Mouse (Mus musculus) myocyte (in vitro differentiated cells): ENCODE results near the gene Pam. TPM values are rescaled to one million over a fixed set of nuclear protein-coding genes. Genes with fewer than 3 reads are reported as not detected.
"Not testable (repeated sequence)": the region's sequence is repeated elsewhere in the genome, so short reads cannot be mapped to it uniquely, and the experiment has no call there.

ENCODE experiments used
- H3K27me3 ChIP-seq: one replicate; pipeline ENCODE4 v1.6.1; 2011; ENCODE audit not compliant: control insufficient read depth, insufficient read depth, insufficient read length
- H3K36me3 ChIP-seq: one replicate; pipeline ENCODE4 v1.6.1; 2011; ENCODE audit not compliant: control insufficient read depth, insufficient read depth
- H3K4me2 ChIP-seq: one replicate; pipeline ENCODE4 v1.6.1; 2011; ENCODE audit warnings: low read depth, control low read depth
- H3K4me3 ChIP-seq: one replicate; pipeline ENCODE4 v1.5.1; 2011; ENCODE audit warnings: mild to moderate bottlenecking, control low read depth, moderate library complexity
- H3K79me2 ChIP-seq: one replicate; pipeline ENCODE4 v1.6.1; 2011; ENCODE audit not compliant: control insufficient read depth, insufficient read depth
- H3ac ChIP-seq: one replicate; pipeline ENCODE4 v1.6.1; 2011; ENCODE audit not compliant: control insufficient read depth, insufficient read length
- CEBPB ChIP-seq: IDR thresholded peaks from 2 replicates; pipeline ENCODE4 v1.6.1; 2011; ENCODE audit warnings: mild to moderate bottlenecking, moderate library complexity; ENCODE audit not compliant: poor library complexity, insufficient read depth, severe bottlenecking
- MAX ChIP-seq: IDR thresholded peaks from one replicate; pipeline ENCODE4 v1.6.1; 2011; ENCODE audit warnings: low read depth, mild to moderate bottlenecking, control low read depth
- MYOD1 ChIP-seq, 3 experiments: IDR thresholded peaks; one replicate each; pipeline ENCODE4 v1.6.1; 2011; ENCODE audit warnings: control low read depth in 2 of 3, low read depth in 2 of 3, mild to moderate bottlenecking in 2 of 3, moderate library complexity in 1 of 3; ENCODE audit not compliant: insufficient read length in 2 of 3, control insufficient read depth in 1 of 3
- MYOG ChIP-seq, 3 experiments: IDR thresholded peaks; one replicate each; pipeline ENCODE4 v1.6.1; 2011; ENCODE audit warnings: control low read depth in 2 of 3, low read depth in 2 of 3, mild to moderate bottlenecking in 2 of 3; ENCODE audit not compliant: insufficient read length in 2 of 3, control insufficient read depth in 1 of 3, insufficient read depth in 1 of 3
- POLR2A ChIP-seq: IDR thresholded peaks from one replicate; pipeline ENCODE4 v1.6.1; 2011; ENCODE audit warnings: low read depth, mild to moderate bottlenecking, control low read depth, moderate library complexity; ENCODE audit not compliant: insufficient read length
- POLR2AphosphoS2 ChIP-seq: IDR thresholded peaks from one replicate; pipeline ENCODE4 v1.6.1; 2011; ENCODE audit warnings: low read depth, control low read depth; ENCODE audit not compliant: insufficient read length
- REST ChIP-seq: IDR thresholded peaks from one replicate; pipeline ENCODE4 v1.6.1; 2011; ENCODE audit warnings: mild to moderate bottlenecking, control low read depth, moderate library complexity; ENCODE audit not compliant: insufficient read depth, insufficient read length
- SRF ChIP-seq: IDR thresholded peaks from one replicate; pipeline ENCODE4 v1.6.1; 2011; ENCODE audit warnings: low read depth; ENCODE audit not compliant: control insufficient read depth, insufficient read length
- TCF3 ChIP-seq: IDR thresholded peaks from one replicate; pipeline ENCODE4 v1.6.1; 2011; ENCODE audit warnings: low read depth, control low read depth; ENCODE audit not compliant: insufficient read length
- USF1 ChIP-seq: IDR thresholded peaks from one replicate; pipeline ENCODE4 v1.6.1; 2011; ENCODE audit warnings: low read depth, mild to moderate bottlenecking, control low read depth, moderate library complexity
- polyA plus RNA-seq: library from polyadenylated mRNA; unstranded; fragments of >200 nt; fragmentation: generic; extraction: Trizol; gene quantifications from one replicate; pipeline ENCODE4 v1.2.1, GENCODE M21; 2012; ENCODE audit warnings: missing spikeins

Gene Pam
- polyA plus RNA-seq, 1 experiment: 29.4 TPM

GRCm38 (mm10) chr1:97998961-97999360, 96.5 kb downstream of the Pam start:
- not testable (repeated sequence) for H3K36me3 ChIP-seq, H3ac ChIP-seq, H3K79me2 ChIP-seq, H3K4me2 ChIP-seq, H3K27me3 ChIP-seq, H3K4me3 ChIP-seq
- peak; percentile 23; the same call in 1 of the 2 replicates for TF ChIP-seq CEBPB

- no peaks in the 10 kb centered on the region for H3K27me3 ChIP-seq
- no peaks in the 10 kb centered on the region for H3K79me2 ChIP-seq
- no peaks in the 10 kb centered on the region for H3K36me3 ChIP-seq
- no peak overlapping the region for H3K4me2 ChIP-seq
- no peak overlapping the region for H3ac ChIP-seq
- no peak overlapping the region for H3K4me3 ChIP-seq
- TF ChIP-seq POLR2A: no peak
- TF ChIP-seq MYOD1 (IDR thresholded peaks at IDR 0.05; ENCODE audit: control insufficient read depth in 1 of 3, insufficient read length in 2 of 3, low read depth in 2 of 3): no peak
- TF ChIP-seq POLR2AphosphoS2: no peak
- no peak for TF ChIP-seq TCF3
- TF ChIP-seq SRF: no peak
- no peak for TF ChIP-seq MAX
- TF ChIP-seq USF1: no peak
These were observed 98.4 kb downstream of the Pam start for GRCm38 (mm10) chr1:97997088-97997487.

- no peaks in the 10 kb centered on the region for H3K36me3 ChIP-seq
- no peak overlapping the region for H3K4me3 ChIP-seq
- no peaks in the 10 kb centered on the region for H3K79me2 ChIP-seq
- TF ChIP-seq MAX: no peak
- no peaks in the 10 kb centered on the region for H3K27me3 ChIP-seq
- no peak overlapping the region for H3ac ChIP-seq
- H3K4me2 ChIP-seq: no peak overlapping the region
These were observed 103.5 kb downstream of the Pam start for GRCm38 (mm10) chr1:97991976-97992375.

- H3K27me3 ChIP-seq: no peaks in the 10 kb centered on the region
- H3K4me3 ChIP-seq: no peak overlapping the region
- H3ac ChIP-seq: no peak overlapping the region
- H3K4me2 ChIP-seq: no peak overlapping the region
- H3K36me3 ChIP-seq: no peaks in the 10 kb centered on the region
- no peaks in the 10 kb centered on the region for H3K79me2 ChIP-seq
- TF ChIP-seq MYOD1 (IDR thresholded peaks at IDR 0.05; ENCODE audit: control insufficient read depth in 1 of 3, insufficient read length in 2 of 3, low read depth in 2 of 3) (no peak), CEBPB (0 out of 2 replicates have a peak, but pooled peaks have one; percentile 26), REST (no peak), POLR2A (no peak)
These were observed 112.3 kb downstream of the Pam start for GRCm38 (mm10) chr1:97983189-97983588.

- no peaks in the 10 kb centered on the region for H3K27me3 ChIP-seq
These were observed 116.0 kb downstream of the Pam start for GRCm38 (mm10) chr1:97979422-97979821.

GRCm38 (mm10) chr1:97977521-97977920, 117.9 kb downstream of the Pam start:
- no peaks in the 10 kb centered on the region for H3K27me3 ChIP-seq
- TF ChIP-seq MYOD1 (IDR thresholded peaks at IDR 0.05; ENCODE audit: control insufficient read depth in 1 of 3, insufficient read length in 2 of 3, low read depth in 2 of 3) (no peak), MYOG (IDR thresholded peaks at IDR 0.05; ENCODE audit: control insufficient read depth in 1 of 3, insufficient read depth in 1 of 3, insufficient read length in 2 of 3, low read depth in 2 of 3) (no peak), TCF3 (no peak)
- H3K79me2 ChIP-seq: no peaks in the 10 kb centered on the region
- peak overlapping the region; percentile 1 for H3ac ChIP-seq
- no peaks in the 10 kb centered on the region for H3K36me3 ChIP-seq
- peak overlapping the region; percentile 82 for H3K4me2 ChIP-seq
- peak overlapping the region; percentile 40 for H3K4me3 ChIP-seq

More at GRCm38 (mm10) chr1:97979422-97979821, 116.0 kb downstream of the Pam start:
- no peak overlapping the region for H3ac ChIP-seq
- H3K4me2 ChIP-seq: no peak overlapping the region
- no peak for TF ChIP-seq SRF
- H3K36me3 ChIP-seq: no peaks in the 10 kb centered on the region
- H3K4me3 ChIP-seq: no peak overlapping the region
- H3K79me2 ChIP-seq: no peaks in the 10 kb centered on the region

GRCm38 (mm10) chr1:97976873-97977473, 118.5 kb downstream of the Pam start:
- Histone ChIP-seq H3ac (peak overlapping the region; percentile 1), H3K36me3 (no peaks in the 10 kb centered on the region), H3K4me2 (peak overlapping the region; percentile 82), H3K27me3 (no peaks in the 10 kb centered on the region), H3K79me2 (no peaks in the 10 kb centered on the region), H3K4me3 (peak overlapping the region; percentile 40)
- no peak for TF ChIP-seq MAX
- peak in 1 of 3 experiments; percentile 35 for TF ChIP-seq MYOG (IDR thresholded peaks at IDR 0.05; ENCODE audit: control insufficient read depth in 1 of 3, insufficient read depth in 1 of 3, insufficient read length in 2 of 3, low read depth in 2 of 3)
- TF ChIP-seq CEBPB: 0 out of 2 replicates have a peak, but pooled peaks have one; percentile 18
- TF ChIP-seq MYOD1 (IDR thresholded peaks at IDR 0.05; ENCODE audit: control insufficient read depth in 1 of 3, insufficient read length in 2 of 3, low read depth in 2 of 3): peak in 1 of 3 experiments; percentile 39
- TF ChIP-seq POLR2A: peak; percentile 60
